Mouse (Mus musculus): Measurements from ENCODE around the gene Tmem217. TPM values are rescaled to one million over a fixed set of nuclear protein-coding genes. Genes with fewer than 3 reads are reported as not detected.
A peak's percentile ranks its signal among the peaks of the same experiment; 100 is the strongest.
"Not testable (repeated sequence)": the region's sequence is repeated elsewhere in the genome, so short reads cannot be mapped to it uniquely, and the experiment has no call there.

The Tmem217 gene
- polyA plus RNA-seq, 2 experiments, result 0.09 to 0.41 TPM

- Histone ChIP-seq H3K4me3 (replicated peaks; ENCODE audit: low read length) (peak overlapping the region; percentile 16; the same call in 1 of the 2 replicates), H3K9me3 (ENCODE audit: control insufficient read depth, low read length) (no peaks in the 10 kb centered on the region), H3K36me3 (ENCODE audit: control insufficient read depth, insufficient read depth, low read length) (no peaks in the 10 kb centered on the region), H3K27ac (replicated peaks; ENCODE audit: low read depth, low read length) (no peak overlapping the region), H3K4me1 (ENCODE audit: control insufficient read depth, insufficient read depth, low read length) (no peaks in the 10 kb centered on the region), H3K9ac (ENCODE audit: low read depth, low read length, severe bottlenecking) (no peak overlapping the region), H3K4me2 (replicated peaks; ENCODE audit: low read depth, low read length, severe bottlenecking) (peak overlapping the region; percentile 37), H3K27me3 (ENCODE audit: control insufficient read depth, insufficient read depth, low read length) (no peaks in the 10 kb centered on the region)
- DNase-seq (ENCODE audit: low spot score) (no peak), ATAC-seq (ENCODE audit: low FRiP score, low read depth) (no peak)
- TF ChIP-seq POLR2A (IDR thresholded peaks at IDR 0.05; ENCODE audit: borderline replicate concordance, extremely low read depth, insufficient read depth, insufficient read length), result no peak
- WGBS, result 14% methylated on average over 32 of the region's 32 CpGs
Measured at GRCm38 (mm10) chr17:29502669-29503665, 49.2 kb downstream of the Tmem217 start.

- Histone ChIP-seq H3K27me3 (ENCODE audit: control insufficient read depth, insufficient read depth, low read length) (no peaks in the 10 kb centered on the region), H3K27ac (replicated peaks; ENCODE audit: low read depth, low read length) (no peak overlapping the region), H3K36me3 (ENCODE audit: control insufficient read depth, insufficient read depth, low read length) (no peaks in the 10 kb centered on the region), H3K9me3 (ENCODE audit: control insufficient read depth, low read length) (no peaks in the 10 kb centered on the region), H3K9ac (ENCODE audit: low read depth, low read length, severe bottlenecking) (no peak overlapping the region), H3K4me2 (replicated peaks; ENCODE audit: low read depth, low read length, severe bottlenecking) (no peak overlapping the region), H3K4me3 (replicated peaks; ENCODE audit: low read length) (no peak overlapping the region), H3K4me1 (ENCODE audit: control insufficient read depth, insufficient read depth, low read length) (no peaks in the 10 kb centered on the region)
- 80% methylated on average over 7 of the region's 7 CpGs for WGBS
- ATAC-seq (ENCODE audit: low FRiP score, low read depth), result no peak
- no peak for DNase-seq (ENCODE audit: low spot score)
- no peak for TF ChIP-seq POLR2A (IDR thresholded peaks at IDR 0.05; ENCODE audit: borderline replicate concordance, extremely low read depth, insufficient read depth, insufficient read length)
Measured at GRCm38 (mm10) chr17:29502005-29502668, 50.0 kb downstream of the Tmem217 start.

GRCm38 (mm10) chr17:29500802-29501469 is 51.2 kb downstream of the Tmem217 start:
- DNase-seq (ENCODE audit: low spot score) (no peak), ATAC-seq (ENCODE audit: low FRiP score, low read depth) (no peak)
- no peaks in the 10 kb centered on the region for H3K4me1 ChIP-seq (ENCODE audit: control insufficient read depth, insufficient read depth, low read length)
- no peak for TF ChIP-seq POLR2A (IDR thresholded peaks at IDR 0.05; ENCODE audit: borderline replicate concordance, extremely low read depth, insufficient read depth, insufficient read length)
- H3K27me3 ChIP-seq (ENCODE audit: control insufficient read depth, insufficient read depth, low read length), result no peaks in the 10 kb centered on the region
- H3K4me2 ChIP-seq (replicated peaks; ENCODE audit: low read depth, low read length, severe bottlenecking), result no peak overlapping the region
- H3K4me3 ChIP-seq (replicated peaks; ENCODE audit: low read length), result no peak overlapping the region
- no peaks in the 10 kb centered on the region for H3K36me3 ChIP-seq (ENCODE audit: control insufficient read depth, insufficient read depth, low read length)
- 75% methylated on average over 13 of the region's 17 CpGs for WGBS
- no peak overlapping the region for H3K9ac ChIP-seq (ENCODE audit: low read depth, low read length, severe bottlenecking)
- no peaks in the 10 kb centered on the region for H3K9me3 ChIP-seq (ENCODE audit: control insufficient read depth, low read length)
- H3K27ac ChIP-seq (replicated peaks; ENCODE audit: low read depth, low read length), result no peak overlapping the region

- no peak overlapping the region for H3K4me2 ChIP-seq (replicated peaks; ENCODE audit: low read depth, low read length, severe bottlenecking)
- no peaks in the 10 kb centered on the region for H3K9me3 ChIP-seq (ENCODE audit: control insufficient read depth, low read length)
- no peak overlapping the region for H3K27ac ChIP-seq (replicated peaks; ENCODE audit: low read depth, low read length)
- H3K27me3 ChIP-seq (ENCODE audit: control insufficient read depth, insufficient read depth, low read length), result no peaks in the 10 kb centered on the region
- no peaks in the 10 kb centered on the region for H3K36me3 ChIP-seq (ENCODE audit: control insufficient read depth, insufficient read depth, low read length)
- no peaks in the 10 kb centered on the region for H3K4me1 ChIP-seq (ENCODE audit: control insufficient read depth, insufficient read depth, low read length)
- no peak overlapping the region for H3K4me3 ChIP-seq (replicated peaks; ENCODE audit: low read length)
- ATAC-seq (ENCODE audit: low FRiP score, low read depth) (no peak), DNase-seq (ENCODE audit: low spot score) (no peak)
- WGBS, result 82% methylated on average over 7 of the region's 7 CpGs
- no peak for TF ChIP-seq POLR2A (IDR thresholded peaks at IDR 0.05; ENCODE audit: borderline replicate concordance, extremely low read depth, insufficient read depth, insufficient read length)
- H3K9ac ChIP-seq (ENCODE audit: low read depth, low read length, severe bottlenecking), result no peak overlapping the region
Measured at GRCm38 (mm10) chr17:29500243-29500740, 51.9 kb downstream of the Tmem217 start.

- no peak for TF ChIP-seq POLR2A (IDR thresholded peaks at IDR 0.05; ENCODE audit: borderline replicate concordance, extremely low read depth, insufficient read depth, insufficient read length)
- H3K27ac ChIP-seq (replicated peaks; ENCODE audit: low read depth, low read length), result no peak overlapping the region
- WGBS, result 75% methylated on average over 6 of the region's 6 CpGs
- no peaks in the 10 kb centered on the region for H3K4me1 ChIP-seq (ENCODE audit: control insufficient read depth, insufficient read depth, low read length)
- no peak overlapping the region for H3K9ac ChIP-seq (ENCODE audit: low read depth, low read length, severe bottlenecking)
- H3K27me3 ChIP-seq (ENCODE audit: control insufficient read depth, insufficient read depth, low read length), result no peaks in the 10 kb centered on the region
- peaks cover 5% of the 10 kb centered on the region for H3K36me3 ChIP-seq (ENCODE audit: control insufficient read depth, insufficient read depth, low read length)
- H3K9me3 ChIP-seq (ENCODE audit: control insufficient read depth, low read length), result no peaks in the 10 kb centered on the region
- DNase-seq (ENCODE audit: low spot score) (no peak), ATAC-seq (ENCODE audit: low FRiP score, low read depth) (no peak)
- no peak overlapping the region for H3K4me2 ChIP-seq (replicated peaks; ENCODE audit: low read depth, low read length, severe bottlenecking)
- H3K4me3 ChIP-seq (replicated peaks; ENCODE audit: low read length), result no peak overlapping the region
Measured at GRCm38 (mm10) chr17:29499511-29499910, 52.7 kb downstream of the Tmem217 start.

GRCm38 (mm10) chr17:29498952-29499351 is 53.2 kb downstream of the Tmem217 start:
- ATAC-seq (ENCODE audit: low FRiP score, low read depth); H3K9me3 ChIP-seq (ENCODE audit: control insufficient read depth, low read length); H3K4me2 ChIP-seq (replicated peaks; ENCODE audit: low read depth, low read length, severe bottlenecking); H3K9ac ChIP-seq (ENCODE audit: low read depth, low read length, severe bottlenecking); H3K4me1 ChIP-seq (ENCODE audit: control insufficient read depth, insufficient read depth, low read length); H3K4me3 ChIP-seq (replicated peaks; ENCODE audit: low read length); DNase-seq (ENCODE audit: low spot score); H3K27me3 ChIP-seq (ENCODE audit: control insufficient read depth, insufficient read depth, low read length); H3K27ac ChIP-seq (replicated peaks; ENCODE audit: low read depth, low read length): not testable (repeated sequence)
- H3K36me3 ChIP-seq (ENCODE audit: control insufficient read depth, insufficient read depth, low read length), result peaks cover 11% of the 10 kb centered on the region
- 79% methylated on average over 2 of the region's 2 CpGs for WGBS
